Mouse (Mus musculus) Patski (cell line): ENCODE results near the gene Nfkbil1. TPM values are rescaled to one million over a fixed set of nuclear protein-coding genes. Genes with fewer than 3 reads are reported as not detected.

Experiments
- ATAC-seq: fragments of 100-300 bp; one replicate; pipeline ENCODE4 v1.8.0; 2021
- CTCF ChIA-PET: fragments of 350-600 bp; sonication (Branson Sonifier 250); formaldehyde crosslinking; loops from one replicate; lab custom pipeline; 2022; ENCODE audit warnings: inconsistent platforms; lab: Charles Lee
- POLR2A ChIA-PET: fragments of 350-600 bp; sonication (Branson Sonifier 250); formaldehyde crosslinking; loops from one replicate; lab custom pipeline; 2022; ENCODE audit warnings: antibody characterized with exemption, inconsistent platforms; lab: Charles Lee
- DNase-seq: peaks from one replicate; pipeline ENCODE4 v3.0.0-alpha.2; 2011; ENCODE audit warnings: low read depth, low spot score
- H3K27me3 ChIP-seq: fragments of 371-371 bp; one replicate; pipeline ENCODE4 v1.5.1; 2021
- CTCF ChIP-seq: fragments of 100-300 bp; IDR thresholded peaks from one replicate; pipeline ENCODE4 v1.5.1; 2021
- in situ Hi-C: fragments of 300-500 bp; cut with MboI; formaldehyde crosslinking; loops from 3 replicates; pipeline ENCODE4 v1.11.1; 2018; ENCODE audit warnings: low pct_unique_long_range_greater_than_20kb, mixed read lengths
- polyA plus RNA-seq: library from polyadenylated mRNA; unstranded; gene quantifications from one replicate; pipeline ENCODE4 v1.2.3, GENCODE M21; 2021

Gene Nfkbil1
- polyA plus RNA-seq, 1 experiment from 2014 or later: 32.8 TPM

DNA sequence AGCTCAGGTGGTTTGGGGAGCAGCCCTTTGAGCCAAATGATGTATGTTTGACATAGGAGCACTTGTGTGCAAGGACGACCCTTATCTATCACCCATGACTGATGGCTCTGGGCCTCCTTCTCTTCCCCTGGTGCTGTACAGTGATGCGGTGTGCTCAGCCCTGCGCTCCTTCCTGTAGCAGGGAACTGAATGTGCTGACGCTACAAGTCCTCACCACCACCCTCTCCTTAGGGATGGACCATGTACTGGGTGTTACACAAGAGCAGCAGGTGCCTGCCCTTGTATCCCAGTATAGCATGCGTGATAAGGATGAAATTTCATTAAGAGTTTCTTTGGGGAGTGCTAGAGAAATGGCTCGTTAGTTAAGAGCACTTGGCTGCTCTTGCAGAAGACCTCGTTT lies 11.6 kb upstream of the Nfkbil1 start:
- POLR2A ChIA-PET: no interaction called here
- in situ Hi-C loops: loop anchor here (10.0 kb wide), 1 partner anchor 402 kb away; no protein-coding TSS in a partner anchor
- CTCF ChIA-PET: interaction anchor here (1.8 to 7.8 kb wide), 2 partner anchors 10 to 83 kb away, joined by 6 to 58 read pairs; no protein-coding TSS in a partner anchor
- TF ChIP-seq CTCF: no peak
- no peaks in the 10 kb centered on the region for H3K27me3 ChIP-seq
- ATAC-seq: no peak
- no peak for DNase-seq

GRCm38 (mm10) chr17:35245731-35246623 lies 10.4 kb upstream of the Nfkbil1 start:
- no peaks in the 10 kb centered on the region for H3K27me3 ChIP-seq
- no peak for TF ChIP-seq CTCF
- no peak for ATAC-seq
- CTCF ChIA-PET: interaction anchor here (0.8 to 7.8 kb wide), 6 partner anchors 11 to 82 kb away, joined by 3 to 58 read pairs (median 5); partner anchors contain the start of gene Atp6v1g2
- POLR2A ChIA-PET: interaction anchor here (0.7 to 1.1 kb wide), 4 partner anchors 8 to 34 kb away, joined by 3 to 5 read pairs (median 3); no protein-coding TSS in a partner anchor
- no peak for DNase-seq
- in situ Hi-C loops: loop anchor here (10.0 kb wide), 1 partner anchor 401 kb away; no protein-coding TSS in a partner anchor

DNA sequence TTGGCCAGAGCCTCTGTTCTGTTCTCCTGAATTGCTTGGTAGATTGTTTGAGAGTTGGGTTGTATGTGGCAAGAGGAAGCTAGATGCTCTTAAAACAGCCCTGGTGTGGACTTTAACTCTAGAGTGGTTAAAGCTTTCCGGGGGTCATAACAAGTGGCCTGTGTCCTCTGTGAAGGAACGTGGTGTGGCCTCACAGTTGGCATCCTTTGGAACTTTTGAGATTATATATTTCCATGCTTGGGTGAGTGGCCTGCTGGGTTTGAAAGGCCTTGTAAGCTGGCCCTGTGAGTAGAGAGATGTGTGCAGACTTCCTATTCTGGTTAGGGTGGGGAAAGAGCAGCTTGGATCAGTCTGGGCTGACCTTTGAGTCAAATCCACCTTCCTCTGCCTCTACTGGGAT lies 9.4 kb upstream of the Nfkbil1 start:
- ChIA-PET POLR2A (interaction anchor here (0.6 to 1.4 kb wide), 4 partner anchors 9 to 80 kb away, joined by 3 to 5 read pairs (median 4); partner anchors contain the start of gene Prrc2a), CTCF (interaction anchor here (1.3 to 7.8 kb wide), 4 partner anchors 12 to 76 kb away, joined by 3 to 58 read pairs (median 10); no protein-coding TSS in a partner anchor)
- ATAC-seq (no peak), DNase-seq (no peak)
- in situ Hi-C loops: loop anchor here (10.0 kb wide), 1 partner anchor 400 kb away; no protein-coding TSS in a partner anchor
- no peaks in the 10 kb centered on the region for H3K27me3 ChIP-seq
- TF ChIP-seq CTCF: no peak

DNA sequence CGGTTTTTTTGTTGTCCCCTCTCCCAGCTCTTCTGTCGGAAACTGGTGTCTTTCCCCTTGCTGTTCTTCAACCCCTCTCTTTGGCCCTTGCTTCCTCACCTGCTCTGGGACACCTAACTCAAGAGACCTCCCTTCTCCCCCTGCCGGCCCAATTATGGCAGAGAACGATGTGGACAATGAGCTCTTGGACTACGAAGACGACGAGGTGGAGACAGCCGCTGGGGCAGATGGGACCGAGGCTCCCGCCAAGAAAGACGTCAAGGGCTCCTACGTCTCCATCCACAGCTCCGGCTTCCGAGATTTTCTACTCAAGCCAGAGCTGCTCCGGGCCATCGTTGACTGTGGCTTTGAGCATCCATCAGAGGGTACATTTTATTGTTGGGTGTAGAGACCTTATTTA lies 7.5 kb upstream of the Nfkbil1 start:
- POLR2A ChIA-PET: interaction anchor here (0.9 to 4.0 kb wide), 3 partner anchors 8 to 81 kb away, joined by 3 to 21 read pairs (median 4); no protein-coding TSS in a partner anchor
- in situ Hi-C loops: loop anchor here (10.0 kb wide), 1 partner anchor 398 kb away; no protein-coding TSS in a partner anchor
- no peak for ATAC-seq

DNA sequence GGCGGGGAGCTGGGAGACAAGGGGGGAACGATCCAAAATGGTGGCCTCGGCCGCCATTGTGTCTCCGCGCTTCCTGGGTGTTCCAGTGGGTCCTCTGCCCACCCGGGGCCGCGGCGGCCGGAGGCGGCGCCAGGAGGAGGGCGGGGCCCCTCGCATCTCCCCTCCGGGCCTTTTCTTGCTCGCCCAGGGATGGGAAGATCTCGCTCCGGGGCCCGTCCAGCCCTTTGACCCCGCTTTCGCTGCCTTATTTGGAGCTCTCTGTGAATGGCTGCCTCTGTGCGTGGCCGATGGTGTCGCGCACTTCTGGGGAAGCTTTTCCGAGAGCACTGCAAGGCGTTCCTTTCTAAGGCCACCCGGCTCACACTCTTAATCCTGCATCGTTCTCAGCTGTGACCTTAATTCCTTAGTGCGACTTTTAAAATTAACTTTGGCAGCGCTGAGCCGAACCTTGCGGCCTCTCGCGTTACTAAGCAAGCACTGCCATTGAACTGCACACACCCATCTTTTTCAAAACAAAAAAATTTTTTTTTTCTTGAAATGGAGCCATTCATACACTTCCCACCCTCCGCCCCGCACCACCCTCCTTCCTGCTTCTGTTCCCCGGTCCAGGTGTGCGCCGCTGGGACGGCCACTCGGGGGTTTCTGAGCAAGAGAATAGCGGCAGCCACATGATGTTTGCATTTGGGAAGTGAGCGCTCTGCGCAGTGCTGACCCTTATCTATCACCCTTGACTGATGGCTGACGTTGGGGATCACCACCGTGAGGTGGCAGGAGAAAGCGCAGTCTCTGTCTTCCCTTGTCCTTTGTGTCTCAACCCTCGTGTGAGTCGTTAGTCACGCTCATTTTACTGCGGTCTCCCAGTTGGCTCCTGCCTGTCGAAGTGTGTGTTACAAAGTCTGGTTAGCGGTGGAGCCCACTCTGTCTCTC lies 6.7 kb upstream of the Nfkbil1 start:
- ChIA-PET CTCF (interaction anchor here (0.8 to 20.7 kb wide), 4 partner anchors 9 to 71 kb away, joined by 3 to 239 read pairs (median 30); partner anchors contain the start of gene Aif1), POLR2A (interaction anchor here (0.7 to 4.0 kb wide), 8 partner anchors 9 to 116 kb away, joined by 3 to 21 read pairs (median 4); partner anchors contain the start of genes D17H6S53E and Prrc2a)
- no peak for DNase-seq
- in situ Hi-C loops: loop anchor here (10.0 kb wide), 1 partner anchor 397 kb away; no protein-coding TSS in a partner anchor
- ATAC-seq: peak; percentile 26
- TF ChIP-seq CTCF: no peak
- no peaks in the 10 kb centered on the region for H3K27me3 ChIP-seq

More for the DNA sequence above, 7.5 kb upstream of the Nfkbil1 start:
- H3K27me3 ChIP-seq: no peaks in the 10 kb centered on the region
- CTCF ChIA-PET: interaction anchor here (1.2 to 20.7 kb wide), 3 partner anchors 12 to 72 kb away, joined by 3 to 239 read pairs (median 58); partner anchors contain the start of gene Aif1
- no peak for TF ChIP-seq CTCF
- DNase-seq: no peak

GRCm38 (mm10) chr17:35241305-35242014 lies 5.9 kb upstream of the Nfkbil1 start, which contains the start of gene Ddx39b:
Gene Ddx39b, plus strand, starts transcription at chr17:35241746.
- DNase-seq: peak; percentile 88
- CTCF ChIA-PET: interaction anchor here (0.8 to 20.7 kb wide), 5 partner anchors 9 to 71 kb away, joined by 3 to 239 read pairs (median 4); partner anchors contain the start of gene Aif1
- TF ChIP-seq CTCF: no peak
- POLR2A ChIA-PET: interaction anchor here (0.7 to 4.0 kb wide), 10 partner anchors 9 to 240 kb away, joined by 3 to 21 read pairs (median 4); partner anchors contain the start of genes D17H6S53E and Prrc2a
- in situ Hi-C loops: loop anchor here (10.0 kb wide), 1 partner anchor 397 kb away; no protein-coding TSS in a partner anchor
- H3K27me3 ChIP-seq: no peaks in the 10 kb centered on the region
- ATAC-seq: peak; percentile 66

DNA sequence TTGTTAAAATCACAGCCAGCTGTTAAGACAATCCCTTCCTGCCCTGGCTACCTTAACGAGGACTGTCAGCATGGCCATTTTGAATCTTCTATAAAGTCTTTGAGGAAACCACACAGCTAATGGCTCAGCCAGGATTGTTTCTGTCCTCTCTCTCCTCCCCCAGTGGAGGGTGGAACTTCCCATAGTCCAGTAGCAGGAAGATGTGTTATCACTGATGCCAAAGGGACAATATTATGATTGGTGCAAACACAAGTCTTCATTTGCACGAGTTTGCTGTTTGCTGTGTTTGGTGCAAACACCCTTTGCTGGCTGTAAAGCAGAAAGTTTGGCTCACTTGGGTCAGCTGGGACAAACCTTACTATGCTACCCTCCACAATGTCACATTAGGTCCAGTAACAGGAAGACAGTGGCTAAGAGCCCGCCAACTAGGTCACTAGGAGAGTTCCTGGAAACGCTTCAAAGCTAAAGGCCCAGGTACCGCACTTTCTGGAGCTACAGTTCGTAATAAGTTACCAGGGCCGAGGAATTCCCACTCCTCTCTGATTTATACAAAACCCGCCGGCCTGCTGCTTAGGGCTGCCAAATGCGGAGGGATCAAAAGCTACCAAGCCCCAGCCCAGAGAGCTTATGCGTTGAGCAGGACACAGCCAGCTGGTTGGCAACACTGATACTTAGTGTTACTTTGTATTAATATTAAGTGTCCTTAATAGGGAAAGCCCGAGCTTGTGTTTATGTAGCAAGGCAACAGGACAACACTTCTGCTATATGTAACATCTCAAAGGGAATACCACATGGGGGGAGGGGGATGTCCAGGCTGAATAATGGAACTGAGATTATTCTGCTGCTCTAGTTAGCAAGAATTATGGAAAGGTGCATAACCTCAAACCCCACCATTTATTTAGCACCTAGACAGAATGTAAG lies 5.1 kb upstream of the Nfkbil1 start:
- ATAC-seq (no peak), DNase-seq (no peak)
- POLR2A ChIA-PET: interaction anchor here (0.7 to 4.0 kb wide), 5 partner anchors 11 to 239 kb away, joined by 3 to 21 read pairs (median 3); partner anchors contain the start of gene Prrc2a
- no peaks in the 10 kb centered on the region for H3K27me3 ChIP-seq
- in situ Hi-C loops: loop anchor here (10.0 kb wide), 1 partner anchor 396 kb away; no protein-coding TSS in a partner anchor
- no peak for TF ChIP-seq CTCF
- CTCF ChIA-PET: interaction anchor here (0.6 to 20.7 kb wide), 7 partner anchors 8 to 78 kb away, joined by 3 to 239 read pairs (median 3); partner anchors contain the start of gene Aif1
